Mouse (Mus musculus) intestine, embryonic 14.5 days (tissue): ENCODE data around the gene Mccc2. TPM values are rescaled to one million over a fixed set of nuclear protein-coding genes. Genes with fewer than 3 reads are reported as not detected.

Source experiments
- ATAC-seq: fragments of 200-750 bp; cut with Nextera tagmentation; replicated peaks from 2 replicates; pipeline ENCODE4 v1.8.0; 2017; ENCODE audit warnings: low read depth, moderate number of reproducible peaks, moderate TSS enrichment, moderate library complexity; ENCODE audit not compliant: low FRiP score, low TSS enrichment
- DNase-seq: peaks from one replicate; pipeline ENCODE4 v3.0.0-alpha.2; 2018; ENCODE audit warnings: low spot score
- H3K27ac ChIP-seq: fragments of 300-500 bp; sonication (generic); 2 replicates; pipeline ENCODE4 v1.5.1; 2014; ENCODE audit warnings: low read depth, mild to moderate bottlenecking, control low read depth
- H3K27me3 ChIP-seq: fragments of 300-500 bp; sonication (generic); replicated peaks from 2 replicates; pipeline ENCODE4 v1.6.1; 2014; ENCODE audit warnings: low read length, control low read depth; ENCODE audit not compliant: control insufficient read depth, insufficient read depth
- H3K36me3 ChIP-seq: fragments of 300-500 bp; sonication (generic); 2 replicates; pipeline ENCODE4 v1.6.1; 2014; ENCODE audit warnings: low read length, control low read depth; ENCODE audit not compliant: control insufficient read depth, insufficient read depth
- H3K4me1 ChIP-seq: fragments of 300-500 bp; sonication (generic); replicated peaks from 2 replicates; pipeline ENCODE4 v1.6.1; 2014; ENCODE audit warnings: low read length, control low read depth, mixed read lengths; ENCODE audit not compliant: control insufficient read depth, insufficient read depth
- H3K4me2 ChIP-seq: fragments of 300-500 bp; sonication (generic); 2 replicates; pipeline ENCODE4 v1.6.1; 2014; ENCODE audit warnings: low read length
- H3K4me3 ChIP-seq: fragments of 300-500 bp; sonication (generic); 2 replicates; pipeline ENCODE4 v1.5.1; 2014; ENCODE audit warnings: low read depth, low read length, control low read depth, mixed read lengths
- H3K9ac ChIP-seq: fragments of 300-500 bp; sonication (generic); 2 replicates; pipeline ENCODE4 v1.6.1; 2014; ENCODE audit warnings: mild to moderate bottlenecking, low read length
- H3K9me3 ChIP-seq: fragments of 300-500 bp; sonication (generic); 2 replicates; pipeline ENCODE4 v1.6.1; 2016; ENCODE audit warnings: low read length, control low read depth; ENCODE audit not compliant: control insufficient read depth
- WGBS: fragments of 180-500 bp; shearing (Covaris S2); extraction: QIAGEN DNeasy Blood & Tissue Kit; methylation state at CpG from one replicate; pipeline ENCODE4 v1.1.7; 2014; 5-methylcytosine and 5-hydroxymethylcytosine counted together
- polyA plus RNA-seq: library from polyadenylated mRNA; unstranded; fragments of >200 nt; fragmentation: Nextera tagmentation; extraction: Ambion mirVana; gene quantifications from 2 replicates; pipeline ENCODE4 v1.2.1, GENCODE M21; 2014

Mccc2 gene
- polyA plus RNA-seq, 1 experiment from 2014 or later = 45.9 TPM

DNA sequence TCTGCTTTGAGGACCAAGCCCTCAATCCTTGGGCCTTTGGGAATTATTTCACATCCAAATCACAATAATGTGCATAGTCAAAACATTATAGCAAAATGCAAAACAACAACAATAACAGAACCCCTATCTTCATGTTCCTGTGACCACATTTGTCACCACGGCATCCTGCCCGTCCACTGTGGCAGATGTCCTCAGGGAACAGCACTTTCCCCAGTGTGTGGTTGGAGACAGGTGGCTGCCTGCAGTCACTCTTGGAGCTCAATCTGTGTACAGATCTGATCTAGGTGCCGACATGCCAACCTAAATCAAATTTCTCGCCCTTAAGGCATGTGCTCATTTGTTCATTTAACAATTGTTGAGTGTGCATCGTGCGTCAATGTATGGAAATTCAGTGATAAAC is 83.9 kb downstream of the Mccc2 start:
- H3K9ac ChIP-seq = no peak overlapping the region
- ATAC-seq (no peak), DNase-seq (no peak)
- WGBS = 84% methylated on average over 6 of the region's 6 CpGs
- H3K9me3 ChIP-seq = no peaks in the 10 kb centered on the region
- no peak overlapping the region for H3K4me2 ChIP-seq
- H3K27ac ChIP-seq = no peak overlapping the region
- no peaks in the 10 kb centered on the region for H3K36me3 ChIP-seq
- H3K4me3 ChIP-seq = no peak overlapping the region
- H3K27me3 ChIP-seq = no peaks in the 10 kb centered on the region
- H3K4me1 ChIP-seq = no peaks in the 10 kb centered on the region

- H3K4me2 ChIP-seq = no peak overlapping the region
- H3K9me3 ChIP-seq = no peaks in the 10 kb centered on the region
Measured at GRCm38 (mm10) chr13:99926249-99926648, 89.2 kb downstream of the Mccc2 start.

GRCm38 (mm10) chr13:99915632-99916031 is 99.8 kb downstream of the Mccc2 start:
- 88% methylated on average over 5 of the region's 5 CpGs for WGBS
- DNase-seq = no peak

More at GRCm38 (mm10) chr13:99926249-99926648, 89.2 kb downstream of the Mccc2 start:
- Histone ChIP-seq H3K36me3 (no peaks in the 10 kb centered on the region), H3K4me1 (no peaks in the 10 kb centered on the region), H3K9ac (no peak overlapping the region), H3K4me3 (no peak overlapping the region), H3K27me3 (no peaks in the 10 kb centered on the region), H3K27ac (no peak overlapping the region)
- no peak for ATAC-seq
- 78% methylated on average over 5 of the region's 5 CpGs for WGBS
- no peak for DNase-seq

GRCm38 (mm10) chr13:99900965-99901364 is 114.5 kb downstream of the Mccc2 start, which contains the start of gene Cartpt:
TSS of gene Cartpt (minus strand) at chr13:99901091.
- Histone ChIP-seq H3K9ac (no peak within 1 kb of the TSS), H3K4me2 (peak within 1 kb of the TSS; percentile 22), H3K27ac (no peak within 1 kb of the TSS), H3K27me3 (peaks cover 37% of the 10 kb centered on the region), H3K4me1 (no peaks in the 10 kb centered on the region), H3K36me3 (no peaks in the 10 kb centered on the region), H3K9me3 (no peaks in the 10 kb centered on the region), H3K4me3 (no peak within 1 kb of the TSS)
- ATAC-seq = no peak
- no peak for DNase-seq
- 49% methylated on average over 9 of the region's 9 CpGs for WGBS

More at GRCm38 (mm10) chr13:99915632-99916031, 99.8 kb downstream of the Mccc2 start:
- Histone ChIP-seq H3K27ac (no peak overlapping the region), H3K4me2 (no peak overlapping the region), H3K36me3 (no peaks in the 10 kb centered on the region), H3K9me3 (no peaks in the 10 kb centered on the region), H3K9ac (no peak overlapping the region), H3K27me3 (no peaks in the 10 kb centered on the region), H3K4me3 (no peak overlapping the region), H3K4me1 (no peaks in the 10 kb centered on the region)
- ATAC-seq = no peak

DNA sequence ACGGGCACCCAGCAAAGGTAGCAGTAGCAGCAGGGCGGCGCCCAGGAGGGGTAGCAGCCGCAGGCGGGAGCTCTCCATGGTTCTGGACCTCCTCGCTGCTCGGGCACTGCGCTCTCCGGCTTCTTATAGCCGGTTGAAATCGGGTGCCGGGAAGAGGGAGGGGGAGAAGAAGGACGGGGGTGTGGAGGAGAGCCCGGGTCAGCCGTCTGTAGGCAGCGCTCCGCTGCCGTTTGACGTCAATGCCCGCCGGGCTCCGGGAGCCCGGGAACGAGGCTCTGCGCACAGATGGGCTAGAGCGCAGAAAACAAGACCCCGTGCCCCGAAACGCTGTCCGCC is 114.9 kb downstream of the Mccc2 start:
- H3K9ac ChIP-seq = no peak overlapping the region
- DNase-seq (peak; percentile 90), ATAC-seq (0 out of 2 replicates have a peak, but pooled peaks have one; percentile 36)
- no peaks in the 10 kb centered on the region for H3K9me3 ChIP-seq
- H3K4me1 ChIP-seq = no peaks in the 10 kb centered on the region
- no peak overlapping the region for H3K4me3 ChIP-seq
- no peaks in the 10 kb centered on the region for H3K36me3 ChIP-seq
- WGBS = 3% methylated on average over 30 of the region's 30 CpGs
- H3K27ac ChIP-seq = no peak overlapping the region
- peak overlapping the region; percentile 22 for H3K4me2 ChIP-seq
- peaks cover 37% of the 10 kb centered on the region for H3K27me3 ChIP-seq

DNA sequence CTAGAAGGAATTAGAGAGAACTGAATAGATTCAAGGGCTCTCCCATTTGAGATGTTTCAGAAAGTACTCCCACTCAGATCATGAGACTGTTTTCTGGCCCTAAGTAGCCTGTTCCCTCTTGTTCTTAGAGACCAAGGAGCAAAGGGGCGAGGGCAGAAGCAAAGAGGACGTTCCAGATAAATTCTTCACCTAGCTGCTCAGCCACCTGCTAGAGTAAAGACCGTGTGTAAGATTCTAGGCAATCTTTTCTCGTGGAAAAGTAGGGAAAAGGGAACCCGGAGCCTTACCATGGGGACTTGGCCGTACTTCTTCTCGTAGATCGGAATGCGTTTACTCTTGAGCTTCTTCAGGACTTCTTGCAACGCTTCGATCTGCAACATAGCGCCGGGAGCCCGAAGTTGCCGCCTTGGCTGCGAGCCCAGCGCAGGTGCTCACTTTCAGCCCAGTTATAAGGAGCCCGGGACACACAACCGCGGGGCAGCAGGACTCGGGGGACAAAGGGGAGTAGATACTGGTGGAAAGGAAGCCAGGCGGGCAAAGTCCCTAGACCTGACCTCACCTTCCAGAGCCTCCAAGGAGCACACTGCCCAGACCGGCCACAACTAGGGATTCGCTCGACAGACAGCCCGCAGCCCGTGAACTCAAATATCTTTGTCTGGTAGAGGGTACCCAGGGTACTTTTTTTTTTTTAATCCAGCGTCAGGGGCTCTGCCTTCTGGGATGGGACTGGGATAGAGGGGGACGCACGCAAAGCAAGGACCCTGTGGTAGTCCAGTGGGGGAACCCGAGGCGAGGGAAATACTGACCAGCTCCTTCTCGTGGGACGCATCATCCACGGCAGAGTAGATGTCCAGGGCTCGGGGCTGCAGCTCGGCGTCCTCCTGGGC is 115.5 kb downstream of the Mccc2 start:
- no peaks in the 10 kb centered on the region for H3K36me3 ChIP-seq
- H3K4me1 ChIP-seq = no peaks in the 10 kb centered on the region
- H3K27me3 ChIP-seq = peaks cover 37% of the 10 kb centered on the region
- ATAC-seq = no peak
- no peak overlapping the region for H3K27ac ChIP-seq
- H3K9ac ChIP-seq = no peak overlapping the region
- no peaks in the 10 kb centered on the region for H3K9me3 ChIP-seq
- 8% methylated on average over 38 of the region's 38 CpGs for WGBS
- DNase-seq = peak; percentile 61
- H3K4me3 ChIP-seq = no peak overlapping the region
- peak overlapping the region; percentile 22; the same call in 1 of the 2 replicates for H3K4me2 ChIP-seq

- Histone ChIP-seq H3K27ac (no peak overlapping the region), H3K4me3 (no peak overlapping the region), H3K4me2 (no peak overlapping the region), H3K27me3 (peaks cover 37% of the 10 kb centered on the region), H3K36me3 (no peaks in the 10 kb centered on the region), H3K4me1 (no peaks in the 10 kb centered on the region), H3K9me3 (no peaks in the 10 kb centered on the region), H3K9ac (no peak overlapping the region)
- DNase-seq (no peak), ATAC-seq (no peak)
- 30% methylated on average over 14 of the region's 14 CpGs for WGBS
Measured at GRCm38 (mm10) chr13:99898816-99899215, 116.6 kb downstream of the Mccc2 start.
